Mouse (Mus musculus): Measurements from ENCODE around the gene Fam234a. TPM values are rescaled to one million over a fixed set of nuclear protein-coding genes. Genes with fewer than 3 reads are reported as not detected.

Fam234a gene
- polyA plus RNA-seq, 1 experiment from 2014 or later, result 89.5 TPM

DNA sequence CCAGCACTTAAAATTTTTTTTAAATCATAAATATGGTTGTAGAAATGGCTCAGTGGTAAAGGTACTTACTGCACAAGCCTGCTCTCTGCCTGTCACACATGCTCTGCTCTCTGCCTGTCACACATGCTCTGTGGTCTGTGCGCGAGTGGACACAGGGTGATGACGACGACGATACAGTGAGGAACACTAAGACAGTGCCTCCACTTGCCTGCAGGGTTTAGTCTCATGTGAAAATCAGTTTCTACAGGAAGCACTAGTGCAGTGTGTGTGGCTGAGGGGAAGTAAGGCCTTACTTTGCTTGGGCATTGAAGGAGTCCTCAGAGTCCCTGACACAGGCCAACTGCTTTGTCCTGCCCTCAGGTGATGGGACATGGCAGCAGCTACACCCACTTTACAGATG, 14.3 kb downstream of the Fam234a start:
- H3K36me3 ChIP-seq, result no peaks in the 10 kb centered on the region
- H3K4me3 ChIP-seq (replicated peaks), result no peak overlapping the region
- no peak for ATAC-seq
- H3K9me3 ChIP-seq, result no peaks in the 10 kb centered on the region
- WGBS, result 95% methylated on average over 5 of the region's 5 CpGs
- H3K4me2 ChIP-seq (replicated peaks), result no peak overlapping the region
- no peak overlapping the region for H3K9ac ChIP-seq
- no peaks in the 10 kb centered on the region for H3K4me1 ChIP-seq (replicated peaks)
- H3K27me3 ChIP-seq (replicated peaks), result no peaks in the 10 kb centered on the region
- H3K27ac ChIP-seq, result no peak overlapping the region

DNA sequence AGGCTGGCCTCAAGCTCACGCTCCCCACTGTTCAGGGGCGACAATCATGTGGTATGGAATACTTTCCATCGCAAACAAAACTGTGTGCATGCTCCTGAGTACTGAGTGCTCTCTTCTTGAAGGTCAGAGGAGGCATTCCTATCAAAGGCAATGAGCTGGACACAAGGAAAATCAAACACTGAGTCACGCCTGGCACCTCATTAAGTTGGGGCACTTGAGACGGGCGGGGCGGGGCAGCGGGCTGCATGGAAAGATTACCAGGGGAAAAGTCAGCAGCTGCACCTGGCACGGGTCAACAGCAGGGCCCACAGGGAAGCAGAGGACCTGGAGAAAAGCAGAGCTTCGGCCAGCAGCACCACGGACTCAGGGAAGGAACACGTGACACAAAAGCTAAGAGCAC, 18.9 kb downstream of the Fam234a start:
- no peak overlapping the region for H3K4me3 ChIP-seq (replicated peaks)
- no peak overlapping the region for H3K27ac ChIP-seq
- no peak overlapping the region for H3K9ac ChIP-seq
- H3K27me3 ChIP-seq (replicated peaks), result no peaks in the 10 kb centered on the region
- no peaks in the 10 kb centered on the region for H3K36me3 ChIP-seq
- 63% methylated on average over 12 of the region's 12 CpGs for WGBS
- no peaks in the 10 kb centered on the region for H3K9me3 ChIP-seq
- no peak overlapping the region for H3K4me2 ChIP-seq (replicated peaks)
- no peaks in the 10 kb centered on the region for H3K4me1 ChIP-seq (replicated peaks)
- peak; percentile 82 for ATAC-seq

DNA sequence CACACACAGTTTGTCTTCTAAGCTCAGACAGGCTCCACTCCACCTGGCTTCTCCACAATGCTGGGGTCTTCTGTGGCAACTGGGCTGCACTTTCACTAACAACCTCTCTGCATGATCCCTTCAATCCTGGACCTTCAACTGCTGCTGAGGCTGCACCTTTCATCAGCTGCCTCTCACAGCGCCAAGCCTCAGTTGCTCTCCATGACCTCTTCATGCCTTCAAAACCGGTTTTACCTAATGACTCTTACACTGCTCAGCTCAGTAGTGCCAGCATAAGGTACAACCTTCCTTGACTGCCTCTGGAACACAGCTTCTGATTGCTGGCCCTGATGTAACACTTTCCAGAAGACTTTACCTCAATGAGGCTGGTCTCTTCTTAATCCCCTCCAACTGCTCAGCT, 22.5 kb downstream of the Fam234a start:
- Histone ChIP-seq H3K9me3 (no peaks in the 10 kb centered on the region), H3K36me3 (no peaks in the 10 kb centered on the region; the same call in 1 of the 2 replicates), H3K27me3 (replicated peaks) (no peaks in the 10 kb centered on the region), H3K4me3 (replicated peaks) (no peak overlapping the region), H3K4me2 (replicated peaks) (no peak overlapping the region), H3K27ac (no peak overlapping the region), H3K9ac (no peak overlapping the region), H3K4me1 (replicated peaks) (no peaks in the 10 kb centered on the region)
- WGBS, result 63% methylated on average over 2 of the region's 2 CpGs
- ATAC-seq, result 0 out of 2 replicates have a peak, but pooled peaks have one; percentile 32

DNA sequence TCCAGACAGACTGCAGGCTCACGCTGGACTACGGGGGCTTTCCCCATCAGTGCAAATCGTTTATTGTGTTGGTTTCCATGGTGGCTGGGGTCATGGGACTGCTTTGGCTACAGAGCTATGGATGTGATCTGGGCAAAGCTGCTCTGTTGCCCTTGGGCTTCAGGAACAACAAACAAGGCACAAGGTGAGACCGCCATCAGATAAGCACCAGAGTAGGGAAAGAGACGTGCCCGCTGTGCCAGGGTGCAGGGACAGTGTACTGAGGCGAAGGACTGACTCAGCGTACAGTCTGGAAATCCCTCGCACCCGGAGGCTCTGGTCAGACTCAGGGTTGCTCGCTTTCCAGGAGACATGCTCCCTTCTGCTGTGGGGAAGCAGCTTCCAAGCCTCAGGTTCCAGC, 31.4 kb downstream of the Fam234a start:
- WGBS, result 87% methylated on average over 11 of the region's 11 CpGs
- Histone ChIP-seq H3K27ac (no peak overlapping the region), H3K4me1 (replicated peaks) (no peaks in the 10 kb centered on the region), H3K36me3 (0 out of 2 replicates have a peak, but pooled peaks cover 2% of the 10 kb centered on the region), H3K4me3 (replicated peaks) (no peak overlapping the region), H3K9ac (no peak overlapping the region), H3K9me3 (no peaks in the 10 kb centered on the region), H3K27me3 (replicated peaks) (no peaks in the 10 kb centered on the region), H3K4me2 (replicated peaks) (no peak overlapping the region)
- peak; percentile 74 for ATAC-seq

DNA sequence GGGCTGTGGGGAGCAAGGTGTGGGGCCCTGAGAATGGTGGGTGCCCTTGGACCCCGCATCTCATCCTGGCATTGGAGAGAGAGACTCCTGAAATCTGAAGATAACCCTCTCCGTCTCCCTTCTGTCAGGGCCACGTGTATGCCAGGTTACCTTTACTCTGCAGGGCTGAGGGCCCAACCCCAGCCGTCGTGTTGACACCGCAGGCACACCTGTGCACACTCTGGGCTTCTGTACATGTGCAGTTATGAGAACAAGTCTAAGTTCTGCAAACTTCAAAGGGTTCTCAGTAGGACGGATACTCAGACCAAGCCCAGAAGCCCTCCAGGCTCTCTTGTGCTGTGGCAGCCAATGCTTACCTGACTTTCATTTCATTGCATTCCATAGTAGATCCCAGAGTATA, 31.8 kb downstream of the Fam234a start:
- H3K27me3 ChIP-seq (replicated peaks), result no peaks in the 10 kb centered on the region
- H3K9me3 ChIP-seq, result no peaks in the 10 kb centered on the region
- 0 out of 2 replicates have a peak, but pooled peaks cover 2% of the 10 kb centered on the region for H3K36me3 ChIP-seq
- ATAC-seq, result no peak
- no peaks in the 10 kb centered on the region for H3K4me1 ChIP-seq (replicated peaks)
- no peak overlapping the region for H3K9ac ChIP-seq
- H3K27ac ChIP-seq, result no peak overlapping the region
- WGBS, result 84% methylated on average over 7 of the region's 7 CpGs
- H3K4me2 ChIP-seq (replicated peaks), result no peak overlapping the region
- no peak overlapping the region for H3K4me3 ChIP-seq (replicated peaks)

DNA sequence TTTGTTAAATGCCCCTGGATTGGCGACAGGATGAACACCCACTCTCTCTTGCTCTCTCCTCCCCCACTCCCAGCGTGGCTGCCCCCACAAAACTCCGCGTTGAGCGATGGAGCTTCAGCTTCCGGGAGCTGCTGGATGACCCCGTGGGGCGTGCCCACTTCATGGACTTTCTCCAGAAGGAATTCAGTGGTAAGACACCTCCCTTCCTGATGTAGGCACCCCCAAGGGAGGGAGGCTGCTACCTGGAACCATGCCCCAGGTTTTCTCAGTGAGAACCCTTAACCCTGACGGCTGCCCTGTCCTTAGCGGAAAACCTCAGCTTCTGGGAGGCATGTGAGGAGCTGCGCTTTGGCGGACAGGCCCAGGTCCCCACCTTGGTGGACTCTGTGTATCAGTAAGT, 36.4 kb downstream of the Fam234a start, which contains the start of gene Arhgdig:
Gene Arhgdig, minus strand, starts transcription at position 101 of the 400 bp plus-strand sequence.
- no peak for ATAC-seq

DNA sequence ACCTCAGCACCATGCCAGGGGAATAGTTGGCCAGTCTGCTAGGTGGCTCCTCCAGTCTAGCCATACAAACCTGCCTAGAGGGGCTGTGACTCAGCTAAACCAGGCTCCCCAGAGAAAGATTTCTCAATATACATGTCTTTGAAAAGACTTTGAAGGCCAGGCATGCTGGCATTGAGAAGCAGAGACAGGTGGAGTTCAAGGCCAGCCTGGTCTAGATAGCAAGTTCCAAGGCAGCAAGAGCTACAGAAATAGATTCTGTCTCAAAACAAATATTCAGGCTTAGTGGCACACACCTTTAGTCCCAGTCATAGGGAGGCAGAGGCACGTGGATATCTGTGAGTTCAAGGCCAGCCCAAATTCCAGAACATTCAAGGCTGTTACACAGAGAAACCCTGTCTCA, 37.6 kb downstream of the Fam234a start:
- Histone ChIP-seq H3K4me3 (replicated peaks) (no peak overlapping the region), H3K9me3 (no peaks in the 10 kb centered on the region), H3K27me3 (replicated peaks) (peaks cover 30% of the 10 kb centered on the region), H3K4me1 (replicated peaks) (peaks cover 14% of the 10 kb centered on the region), H3K9ac (no peak overlapping the region), H3K36me3 (no peaks in the 10 kb centered on the region), H3K27ac (no peak overlapping the region), H3K4me2 (replicated peaks) (no peak overlapping the region)
- no peak for ATAC-seq
- WGBS, result 39% methylated on average over 1 of the region's 1 CpGs

More for the DNA sequence above, 36.4 kb downstream of the Fam234a start, which contains the start of gene Arhgdig:
- H3K4me1 ChIP-seq (replicated peaks), result peaks cover 10% of the 10 kb centered on the region
- H3K36me3 ChIP-seq, result no peaks in the 10 kb centered on the region
- WGBS, result 89% methylated on average over 12 of the region's 12 CpGs
- no peak within 1 kb of the TSS for H3K27ac ChIP-seq
- H3K9me3 ChIP-seq, result no peaks in the 10 kb centered on the region
- no peak within 1 kb of the TSS for H3K4me2 ChIP-seq (replicated peaks)
- H3K27me3 ChIP-seq (replicated peaks), result peaks cover 18% of the 10 kb centered on the region
- H3K4me3 ChIP-seq (replicated peaks), result no peak within 1 kb of the TSS
- no peak within 1 kb of the TSS for H3K9ac ChIP-seq

DNA sequence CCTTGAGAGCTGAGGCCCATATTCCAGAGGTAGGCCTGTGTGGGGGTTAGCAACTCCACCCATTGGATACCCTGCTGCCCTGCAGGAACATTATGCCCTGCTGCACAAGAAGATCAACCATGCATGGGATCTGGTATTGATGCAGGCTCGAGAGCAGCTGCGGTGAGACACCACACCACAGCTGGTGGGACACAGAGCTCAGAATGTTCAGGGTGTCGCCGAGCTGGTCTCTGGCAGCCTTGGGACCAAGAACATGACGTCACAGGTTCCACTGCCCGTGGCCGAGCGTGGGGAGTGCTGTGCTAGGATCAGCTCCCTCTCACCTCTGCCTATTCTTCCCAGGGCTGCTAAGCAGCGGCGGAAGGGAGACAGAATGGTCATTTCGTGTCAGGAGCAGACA, 39.3 kb downstream of the Fam234a start:
- Histone ChIP-seq H3K4me1 (replicated peaks) (peaks cover 21% of the 10 kb centered on the region), H3K27ac (no peak overlapping the region), H3K27me3 (replicated peaks) (peaks cover 45% of the 10 kb centered on the region), H3K4me3 (replicated peaks) (no peak overlapping the region), H3K4me2 (replicated peaks) (no peak overlapping the region), H3K36me3 (no peaks in the 10 kb centered on the region), H3K9me3 (no peaks in the 10 kb centered on the region), H3K9ac (no peak overlapping the region)
- WGBS, result 42% methylated on average over 11 of the region's 11 CpGs
- no peak for ATAC-seq

DNA sequence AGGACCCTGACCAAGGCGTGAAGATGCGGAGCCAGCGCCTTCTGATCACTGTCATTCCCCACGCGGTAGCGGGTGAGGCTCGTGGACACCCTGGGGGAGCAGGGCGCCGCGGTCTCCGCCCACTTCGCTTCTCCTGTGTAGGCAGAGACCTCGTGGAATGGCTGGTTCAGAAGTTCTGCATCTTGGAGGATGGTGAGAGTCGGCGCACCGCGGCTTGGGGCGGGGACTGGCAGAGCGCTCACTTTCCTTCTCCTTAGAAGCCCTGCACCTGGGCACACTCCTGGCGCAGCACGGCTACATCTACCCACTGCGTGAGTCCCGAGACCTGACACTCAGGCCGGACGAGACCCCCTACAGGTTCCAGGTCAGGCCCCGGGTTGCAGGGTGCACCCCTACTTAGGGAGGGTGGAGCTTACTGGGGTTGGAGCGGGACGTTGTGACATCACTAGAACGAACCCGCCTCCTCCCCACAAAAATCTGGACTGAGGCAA, 40.7 kb downstream of the Fam234a start:
- Histone ChIP-seq H3K4me2 (replicated peaks) (peak overlapping the region; percentile 98), H3K27ac (no peak overlapping the region), H3K4me3 (replicated peaks) (peak overlapping the region; percentile 56), H3K4me1 (replicated peaks) (peaks cover 21% of the 10 kb centered on the region), H3K9ac (peak overlapping the region; percentile 44), H3K27me3 (replicated peaks) (peaks cover 45% of the 10 kb centered on the region), H3K9me3 (no peaks in the 10 kb centered on the region), H3K36me3 (no peaks in the 10 kb centered on the region)
- WGBS, result under 1% methylated on average over 30 of the region's 30 CpGs
- peak; percentile 21 for ATAC-seq

DNA sequence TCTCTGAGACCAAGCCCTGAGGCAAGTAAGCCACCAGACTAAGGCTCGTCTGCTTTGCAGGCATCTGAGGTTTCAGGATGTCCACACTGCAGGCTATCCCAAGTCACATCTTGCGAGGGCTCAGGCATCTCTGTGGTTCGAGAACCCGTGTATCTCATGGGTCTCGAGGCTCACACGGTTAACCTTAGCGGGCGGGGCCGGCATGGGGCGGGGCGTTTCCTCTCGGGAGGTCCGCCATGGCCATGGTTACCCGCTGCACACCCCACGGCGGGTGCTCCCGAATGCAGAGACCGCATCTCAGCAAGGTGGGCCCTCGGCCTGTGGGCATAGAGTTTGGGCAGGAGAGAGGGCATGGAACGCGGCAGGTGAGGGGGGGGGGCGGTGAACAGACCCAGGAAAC, 41.3 kb downstream of the Fam234a start, which contains the start of gene Rgs11:
Gene Rgs11, plus strand, starts transcription at position 215 of the 400 bp plus-strand sequence.
- WGBS, result 3% methylated on average over 22 of the region's 22 CpGs
- Histone ChIP-seq H3K4me2 (replicated peaks) (peak within 1 kb of the TSS; percentile 99), H3K4me1 (replicated peaks) (peaks cover 21% of the 10 kb centered on the region), H3K4me3 (replicated peaks) (peak within 1 kb of the TSS; percentile 56), H3K27me3 (replicated peaks) (peaks cover 45% of the 10 kb centered on the region), H3K9me3 (no peaks in the 10 kb centered on the region), H3K27ac (no peak within 1 kb of the TSS), H3K36me3 (no peaks in the 10 kb centered on the region), H3K9ac (peak within 1 kb of the TSS; percentile 44)
- peak; percentile 18; the same call in 1 of the 2 replicates for ATAC-seq

DNA sequence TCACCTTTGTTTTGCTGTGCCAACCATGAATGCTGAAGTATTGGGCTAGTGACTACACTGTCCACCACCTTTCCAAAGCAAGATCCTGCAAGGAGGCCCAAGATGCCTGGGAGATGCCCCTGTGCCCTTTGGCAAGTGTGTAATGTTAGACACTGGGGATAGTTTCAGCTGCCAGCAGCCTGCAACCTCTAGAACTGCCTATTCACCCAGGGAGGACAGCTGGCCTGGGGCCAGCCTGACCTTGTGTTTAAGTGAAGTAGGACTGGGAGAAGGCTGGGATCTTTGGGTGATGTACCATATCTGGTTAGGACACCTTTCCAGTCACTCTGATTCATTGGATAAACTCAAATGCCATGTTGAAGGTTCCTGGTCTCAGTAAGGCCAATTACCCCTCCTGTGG, 42.0 kb downstream of the Fam234a start:
- H3K27me3 ChIP-seq (replicated peaks), result peaks cover 45% of the 10 kb centered on the region
- no peak overlapping the region for H3K27ac ChIP-seq
- peaks cover 21% of the 10 kb centered on the region for H3K4me1 ChIP-seq (replicated peaks)
- H3K36me3 ChIP-seq, result no peaks in the 10 kb centered on the region
- peak overlapping the region; percentile 99 for H3K4me2 ChIP-seq (replicated peaks)
- no peaks in the 10 kb centered on the region for H3K9me3 ChIP-seq
- ATAC-seq, result no peak
- no peak overlapping the region for H3K9ac ChIP-seq
- H3K4me3 ChIP-seq (replicated peaks), result no peak overlapping the region

DNA sequence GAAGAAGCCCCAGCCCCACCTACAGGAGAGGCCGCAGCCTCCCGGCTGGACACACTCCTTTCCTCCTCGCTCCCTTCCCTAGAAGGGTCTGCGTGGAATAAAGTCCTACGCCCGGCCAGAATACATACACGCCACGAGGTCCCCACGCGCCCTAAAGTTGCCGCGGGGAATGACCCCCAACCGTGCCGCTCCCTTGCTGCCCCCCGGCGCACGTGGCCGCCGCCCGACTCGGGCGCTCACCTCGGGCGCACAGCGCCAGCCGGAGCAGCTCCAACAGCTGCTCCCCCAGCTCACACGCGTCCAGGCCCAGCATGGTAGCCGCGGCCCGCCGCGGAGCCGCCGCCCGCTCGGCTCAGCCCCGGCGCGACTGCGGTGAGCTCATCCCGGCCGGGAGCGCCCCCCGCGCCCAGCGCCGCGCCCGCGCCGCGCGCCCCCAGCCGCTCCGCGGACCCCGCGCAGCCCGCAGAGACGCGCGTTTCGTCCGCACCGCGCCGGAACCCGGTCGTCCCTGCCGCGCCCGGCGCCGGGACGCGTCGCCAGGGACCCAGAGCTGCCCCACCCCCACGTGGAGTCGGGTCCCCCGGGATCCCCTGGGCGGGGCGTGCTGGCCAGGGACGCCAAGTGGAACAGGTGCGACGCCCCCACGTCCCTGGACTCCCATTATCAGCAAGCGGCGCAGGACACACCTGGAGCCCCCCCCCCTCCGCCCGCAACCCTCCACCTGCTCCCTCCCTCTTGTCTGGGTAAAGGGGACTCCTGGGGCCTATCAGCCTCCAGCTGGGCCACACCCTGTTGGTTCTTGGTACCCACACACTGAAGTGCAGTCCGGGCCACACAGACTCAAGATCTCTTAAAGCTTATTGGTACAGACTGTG, 43.0 kb downstream of the Fam234a start:
- Histone ChIP-seq H3K9ac (peak overlapping the region; percentile 52), H3K4me2 (replicated peaks) (peak overlapping the region; percentile 99), H3K4me1 (replicated peaks) (peaks cover 21% of the 10 kb centered on the region), H3K9me3 (no peaks in the 10 kb centered on the region), H3K4me3 (replicated peaks) (peak overlapping the region; percentile 57), H3K36me3 (0 out of 2 replicates have a peak, but pooled peaks cover 7% of the 10 kb centered on the region), H3K27me3 (replicated peaks) (peaks cover 45% of the 10 kb centered on the region), H3K27ac (no peak overlapping the region)
- WGBS, result under 1% methylated on average over 89 of the region's 92 CpGs
- peak; percentile 69 for ATAC-seq

Measured in intestine, embryonic 15.5 days (tissue).